Mouse (Mus musculus) liver, adult 2 months (tissue): ENCODE results near the gene Nox4. TPM values are rescaled to one million over a fixed set of nuclear protein-coding genes. Genes with fewer than 3 reads are reported as not detected.
A peak's percentile ranks its signal among the peaks of the same experiment; 100 is the strongest.
"Not testable (repeated sequence)": the region's sequence is repeated elsewhere in the genome, so short reads cannot be mapped to it uniquely, and the experiment has no call there.

Experiments used
- DNase-seq: peaks from one replicate; pipeline ENCODE4 v3.0.0-alpha.2; 2011; ENCODE audit warnings: low read depth, low spot score; ENCODE audit errors: extremely low read depth
- H3K27ac ChIP-seq: fragments of 200-500 bp; replicated peaks from 2 replicates; pipeline ENCODE4 v1.5.1; 2012; ENCODE audit warnings: low read depth, mild to moderate bottlenecking, control low read depth, inconsistent platforms, low read length; ENCODE audit not compliant: insufficient read depth
- H3K27me3 ChIP-seq: fragments of 200-500 bp; 2 replicates; pipeline ENCODE4 v1.6.1; 2012; ENCODE audit warnings: mild to moderate bottlenecking, moderate library complexity, low read length, inconsistent platforms; ENCODE audit not compliant: control insufficient read depth, insufficient read depth
- H3K36me3 ChIP-seq: fragments of 200-500 bp; 2 replicates; pipeline ENCODE4 v1.6.1; 2012; ENCODE audit warnings: low read length, inconsistent platforms; ENCODE audit not compliant: control insufficient read depth, insufficient read depth
- H3K4me1 ChIP-seq: fragments of 200-500 bp; 2 replicates; pipeline ENCODE4 v1.6.1; 2011; ENCODE audit warnings: low read length; ENCODE audit not compliant: control insufficient read depth, insufficient read depth
- H3K4me3 ChIP-seq: fragments of 200-500 bp; 2 replicates; pipeline ENCODE4 v1.5.1; 2011; ENCODE audit warnings: low read depth, mild to moderate bottlenecking, control low read depth, low read length, moderate library complexity; ENCODE audit not compliant: insufficient read depth
- H3K79me2 ChIP-seq: fragments of 200-500 bp; 2 replicates; pipeline ENCODE4 v1.6.1; 2012; ENCODE audit warnings: inconsistent platforms, mild to moderate bottlenecking, low read length, moderate library complexity; ENCODE audit not compliant: control insufficient read depth, insufficient read depth
- H3K9ac ChIP-seq: fragments of 200-500 bp; 2 replicates; pipeline ENCODE4 v1.6.1; 2012; ENCODE audit warnings: low read depth, mild to moderate bottlenecking, control low read depth, inconsistent platforms, low read length
- CTCF ChIP-seq: fragments of 200-500 bp; IDR thresholded peaks from 2 replicates; pipeline ENCODE4 v1.5.1; 2011; ENCODE audit warnings: low read depth, low read length, control low read depth
- POLR2A ChIP-seq: fragments of 200-500 bp; IDR thresholded peaks from 2 replicates; pipeline ENCODE4 v1.6.1; 2011; ENCODE audit warnings: low read length, control low read depth; ENCODE audit not compliant: insufficient read depth; ENCODE audit errors: extremely low read depth
- WGBS: fragments of 180-500 bp; shearing (Covaris S2); methylation state at CpG from one replicate; pipeline ENCODE4 v1.1.7; 2018; 5-methylcytosine and 5-hydroxymethylcytosine counted together
- polyA plus RNA-seq: library from polyadenylated mRNA; depleted of rRNA; stranded (reverse); fragments of >200 nt; gene quantifications from 2 replicates; pipeline ENCODE4 v1.2.3, GENCODE M21; 2012; rRNA removed
- total RNA-seq: library from RNA; depleted of rRNA; stranded (reverse); fragments of >200 nt; gene quantifications from 2 replicates; pipeline ENCODE4 v1.2.3, GENCODE M21; 2014; rRNA removed

The Nox4 gene
- total and polyA plus RNA-seq, 2 experiments = 1.2 to 5.0 TPM

DNA sequence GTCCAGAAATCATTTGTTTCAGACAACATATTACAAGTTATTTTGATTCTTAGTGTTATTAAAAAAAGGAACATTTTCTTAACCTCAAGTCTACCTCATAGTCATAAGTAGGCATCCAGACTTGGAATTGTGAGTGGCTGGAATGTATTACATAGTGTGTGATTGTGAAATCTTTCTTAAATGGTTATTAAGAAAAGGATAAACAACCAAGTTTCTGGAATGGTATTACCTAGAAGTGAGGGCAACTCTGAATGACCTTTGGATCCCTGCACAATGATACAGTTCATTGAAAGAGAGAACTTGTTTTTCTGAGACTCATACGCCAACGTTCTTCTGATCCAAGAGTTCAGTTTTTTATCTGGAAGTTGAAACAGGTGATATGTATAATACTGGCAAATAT, 125.4 kb downstream of the Nox4 start:
- no peaks in the 10 kb centered on the region for H3K79me2 ChIP-seq
- WGBS = 29% methylated on average over 2 of the region's 2 CpGs
- no peak overlapping the region for H3K4me3 ChIP-seq
- DNase-seq = peak; percentile 84
- no peaks in the 10 kb centered on the region for H3K27me3 ChIP-seq
- no peak overlapping the region for H3K27ac ChIP-seq
- TF ChIP-seq CTCF (no peak), POLR2A (no peak)
- peaks cover 4% of the 10 kb centered on the region; the same call in 1 of the 2 replicates for H3K36me3 ChIP-seq
- H3K4me1 ChIP-seq = peaks cover 5% of the 10 kb centered on the region; the same call in 1 of the 2 replicates
- H3K9ac ChIP-seq = no peak overlapping the region

DNA sequence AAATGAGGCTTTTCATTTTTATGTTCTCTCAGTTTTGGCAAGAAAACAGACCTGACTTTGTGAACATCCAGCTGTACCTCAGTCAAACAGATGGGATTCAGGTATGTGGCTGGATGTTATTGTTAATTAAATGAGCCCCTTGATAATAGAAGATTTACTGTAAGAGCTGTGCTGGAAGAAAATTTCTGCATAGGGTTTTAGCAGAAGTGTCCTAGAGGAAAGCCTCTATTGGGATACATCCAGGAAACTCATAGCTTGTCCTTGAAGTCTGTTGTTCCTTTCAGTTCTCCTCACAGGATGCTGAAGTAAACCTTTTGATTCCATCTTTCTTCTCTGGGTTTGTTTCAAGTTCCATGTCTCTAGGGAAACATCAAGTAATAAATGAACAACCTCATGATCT, 128.4 kb downstream of the Nox4 start:
- H3K27me3 ChIP-seq = no peaks in the 10 kb centered on the region
- H3K9ac ChIP-seq = no peak overlapping the region
- H3K4me1 ChIP-seq = peaks cover 5% of the 10 kb centered on the region; the same call in 1 of the 2 replicates
- TF ChIP-seq POLR2A = no peak
- TF ChIP-seq CTCF = no peak
- H3K36me3 ChIP-seq = peaks cover 6% of the 10 kb centered on the region; the same call in 1 of the 2 replicates
- H3K27ac ChIP-seq = no peak overlapping the region
- H3K4me3 ChIP-seq = no peak overlapping the region
- H3K79me2 ChIP-seq = no peaks in the 10 kb centered on the region
- no peak for DNase-seq

DNA sequence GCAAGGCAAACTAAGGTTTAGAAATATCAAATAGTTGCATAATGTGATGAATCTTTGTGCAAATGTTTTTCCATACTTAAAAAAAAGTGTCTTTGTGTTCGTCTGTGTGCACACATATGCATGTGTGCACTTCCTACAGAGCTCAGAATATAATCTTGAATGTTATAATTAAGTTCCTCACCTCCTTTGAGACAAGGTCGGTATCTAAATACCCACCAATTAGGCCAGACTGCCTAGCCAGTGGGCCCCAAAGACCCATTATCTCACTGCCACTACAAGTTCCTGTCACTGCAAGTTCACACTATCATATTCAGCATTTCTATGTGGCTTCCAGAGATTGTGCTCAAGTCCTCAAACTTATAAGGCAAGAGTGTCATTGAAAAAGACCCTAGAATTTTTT, 129.0 kb downstream of the Nox4 start:
- Histone ChIP-seq H3K36me3 (peaks cover 6% of the 10 kb centered on the region; the same call in 1 of the 2 replicates), H3K4me1 (peaks cover 5% of the 10 kb centered on the region; the same call in 1 of the 2 replicates), H3K27me3 (no peaks in the 10 kb centered on the region), H3K4me3 (no peak overlapping the region), H3K79me2 (no peaks in the 10 kb centered on the region), H3K9ac (no peak overlapping the region), H3K27ac (no peak overlapping the region)
- DNase-seq = no peak
- TF ChIP-seq POLR2A (no peak), CTCF (no peak)
- 51% methylated on average over 2 of the region's 2 CpGs for WGBS

DNA sequence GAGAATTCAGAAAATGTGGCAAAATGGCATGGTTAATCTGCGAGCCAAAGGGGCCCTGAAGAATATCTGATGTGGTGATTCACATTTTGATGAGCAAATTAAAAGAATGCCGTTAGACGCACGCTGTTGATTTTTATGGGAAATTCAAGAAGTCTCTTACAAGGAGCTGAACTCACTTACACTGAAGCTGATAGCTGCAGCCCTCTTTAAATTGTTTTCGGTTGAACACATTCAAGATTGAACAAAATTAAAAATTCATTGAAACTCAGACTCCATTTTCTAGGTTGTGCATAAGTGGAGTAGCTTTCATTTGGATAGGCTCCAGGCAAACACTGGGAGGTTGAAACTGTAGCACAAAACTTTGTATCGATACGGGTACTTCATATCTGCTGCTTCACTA, 151.1 kb downstream of the Nox4 start:
- no peak for DNase-seq
- no peak for TF ChIP-seq CTCF
- TF ChIP-seq POLR2A = no peak
- Histone ChIP-seq H3K27ac (no peak overlapping the region), H3K9ac (no peak overlapping the region), H3K36me3 (peaks cover 2% of the 10 kb centered on the region; the same call in 1 of the 2 replicates), H3K27me3 (no peaks in the 10 kb centered on the region), H3K79me2 (no peaks in the 10 kb centered on the region), H3K4me3 (no peak overlapping the region), H3K4me1 (no peaks in the 10 kb centered on the region)
- WGBS = 91% methylated on average over 7 of the region's 7 CpGs

DNA sequence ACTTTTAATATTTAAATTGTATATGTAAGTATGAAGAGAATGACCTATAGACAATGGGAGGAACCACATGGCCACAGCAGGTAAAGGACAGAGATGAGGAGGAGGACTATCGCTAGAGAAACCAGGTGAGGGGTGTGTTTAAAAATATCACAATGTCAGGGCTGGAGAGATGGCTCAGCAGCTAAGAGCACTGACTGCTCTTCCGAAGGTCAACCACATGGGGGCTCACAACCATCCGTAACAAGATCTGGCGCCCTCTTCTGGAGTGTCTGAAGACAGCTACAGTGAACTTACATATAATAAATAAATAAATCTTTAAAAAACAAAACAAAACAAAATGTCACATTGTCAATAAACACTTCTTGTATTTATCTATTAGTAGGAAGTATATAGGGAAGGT, 165.5 kb downstream of the Nox4 start:
- DNase-seq = peak; percentile 47
- not testable (repeated sequence) for H3K4me1 ChIP-seq, H3K9ac ChIP-seq, H3K27me3 ChIP-seq, H3K79me2 ChIP-seq, H3K36me3 ChIP-seq, H3K27ac ChIP-seq, H3K4me3 ChIP-seq
- peak; percentile 51 for TF ChIP-seq CTCF
- 9% methylated on average over 4 of the region's 4 CpGs for WGBS

DNA sequence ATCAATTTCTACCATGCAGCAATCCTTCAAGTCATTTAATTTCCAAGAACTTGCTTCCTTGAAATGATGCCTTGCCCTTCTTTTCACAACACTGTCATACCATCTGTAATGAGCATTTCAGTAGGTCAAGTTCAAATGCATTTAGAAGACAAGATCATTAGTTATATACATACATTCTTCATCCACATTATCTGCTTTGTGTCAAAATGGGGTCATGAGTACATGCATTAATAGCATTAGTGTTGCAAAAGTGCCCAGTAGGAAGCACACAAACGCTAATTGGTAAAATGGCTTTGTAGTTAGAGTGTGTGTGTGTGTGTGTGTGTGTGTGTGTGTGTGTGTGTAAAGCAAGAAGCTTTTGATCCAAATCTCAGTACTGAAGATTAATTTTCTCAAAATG, 167.4 kb downstream of the Nox4 start:
- Histone ChIP-seq H3K27me3 (no peaks in the 10 kb centered on the region), H3K27ac (no peak overlapping the region), H3K79me2 (no peaks in the 10 kb centered on the region), H3K4me1 (no peaks in the 10 kb centered on the region), H3K9ac (no peak overlapping the region), H3K36me3 (no peaks in the 10 kb centered on the region), H3K4me3 (no peak overlapping the region)
- WGBS = 63% methylated on average over 1 of the region's 1 CpGs
- TF ChIP-seq POLR2A (no peak), CTCF (no peak)
- no peak for DNase-seq

Other genes starting within 250 kb of the Nox4 start
- gene Vmn2r79, start 250.0 kb upstream of the Nox4 start, total RNA-seq = not detected in 2 replicates
- not detected in 2 replicates for gene Vmn2r79, start 250.0 kb upstream of the Nox4 start, polyA plus RNA-seq
- not detected in 2 replicates for gene Tyr, start 247.4 kb downstream of the Nox4 start, total RNA-seq
- not detected in 2 replicates for gene Tyr, start 247.4 kb downstream of the Nox4 start, polyA plus RNA-seq